Mouse (Mus musculus): ENCODE results near the gene Fau. TPM values are rescaled to one million over a fixed set of nuclear protein-coding genes. Genes with fewer than 3 reads are reported as not detected.

The Fau gene
- total RNA-seq (2015), result 1,814 and 1,841 TPM in 2 replicates
- total RNA-seq (2017), result 1,690 and 2,042 TPM in 2 replicates

DNA sequence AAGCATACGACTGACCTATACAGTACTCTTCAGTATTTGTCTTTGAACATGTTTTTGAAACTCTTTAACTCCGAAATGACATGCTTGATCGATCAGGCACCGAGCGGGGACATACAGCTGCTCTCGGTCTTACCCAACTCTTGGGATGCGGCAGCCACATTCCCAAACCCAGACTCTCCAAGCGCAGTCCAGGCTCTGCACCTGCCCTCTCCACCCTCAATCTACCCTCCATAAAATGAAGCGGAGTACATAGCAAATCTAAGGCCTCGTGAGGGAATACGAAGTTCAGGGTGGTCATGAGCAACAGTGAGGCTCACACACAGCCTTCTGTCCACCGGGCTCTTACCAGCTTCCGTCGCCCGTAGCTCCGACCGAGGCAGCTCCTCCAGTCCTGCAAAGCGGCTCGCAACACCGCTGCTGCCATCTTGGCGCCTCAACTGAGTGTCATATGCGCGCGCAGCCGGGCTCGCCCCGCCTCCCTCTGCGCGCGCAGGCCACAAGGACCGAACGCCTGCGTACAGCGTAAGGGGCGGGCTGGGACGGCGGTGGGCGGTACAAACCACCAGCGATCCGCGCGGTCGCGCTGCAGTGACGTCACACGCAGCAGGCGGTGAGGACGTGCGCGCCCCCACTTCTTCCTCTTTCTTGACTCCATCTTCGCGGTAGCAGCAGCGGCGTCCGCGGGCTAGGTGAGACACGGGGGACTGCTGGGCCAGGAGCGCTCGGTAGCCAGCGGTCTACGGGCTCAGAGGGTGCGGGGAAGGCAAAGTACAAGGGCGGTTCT, at the start of gene Fau, which contains the start of gene Mrpl49:
TSS of gene Fau (plus strand) at position 532 of the 784 bp plus-strand sequence.
TSS of gene Mrpl49 (minus strand) at position 473 of the 784 bp plus-strand sequence.
- peak; percentile 78 for ATAC-seq (replicated peaks; ENCODE audit: poor library complexity)

- no peak for ATAC-seq (replicated peaks; ENCODE audit: poor library complexity)
Measured at GRCm38 (mm10) chr19:6009137-6009536, 48.5 kb upstream of the Fau start.

DNA sequence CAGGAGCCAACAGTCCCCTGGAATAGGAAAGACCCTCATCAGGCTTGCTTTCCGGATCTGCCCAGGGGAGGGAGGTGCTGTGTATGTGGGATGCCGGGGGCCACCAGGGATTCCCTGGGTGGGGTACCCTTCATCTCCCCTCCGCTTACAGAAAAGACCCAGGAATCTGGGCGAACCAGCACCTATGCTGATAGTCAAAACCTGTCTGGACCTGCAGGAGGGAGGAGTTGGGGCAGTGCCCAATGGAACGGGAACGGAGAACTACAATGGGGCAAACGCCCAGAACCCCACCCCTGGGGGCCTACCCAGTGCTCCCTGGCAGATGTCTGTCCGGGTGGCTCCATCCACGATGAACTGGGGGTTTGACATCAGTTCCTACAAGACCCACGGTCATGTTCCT, 44.0 kb upstream of the Fau start:
- no peak for ATAC-seq (replicated peaks; ENCODE audit: poor library complexity)

GRCm38 (mm10) chr19:6014991-6015510, 42.6 kb upstream of the Fau start:
- peak; percentile 79 for ATAC-seq (replicated peaks; ENCODE audit: poor library complexity)

- ATAC-seq (replicated peaks; ENCODE audit: poor library complexity), result peak; percentile 66
Measured at GRCm38 (mm10) chr19:6015511-6016315, 41.9 kb upstream of the Fau start, which contains the start of gene Capn1. Gene Capn1 (minus strand): TSS chr19:6015897.

- ATAC-seq (replicated peaks; ENCODE audit: poor library complexity), result no peak
Measured at GRCm38 (mm10) chr19:6016532-6016931, 41.1 kb upstream of the Fau start.

- ATAC-seq (replicated peaks; ENCODE audit: poor library complexity), result peak; percentile 59
Measured at GRCm38 (mm10) chr19:6018142-6019089, 39.2 kb upstream of the Fau start.

- ATAC-seq (replicated peaks; ENCODE audit: poor library complexity), result no peak
Measured at GRCm38 (mm10) chr19:6020276-6020675, 37.4 kb upstream of the Fau start.

- no peak for ATAC-seq (replicated peaks; ENCODE audit: poor library complexity)
Measured at GRCm38 (mm10) chr19:6023059-6023458, 34.6 kb upstream of the Fau start.

- ATAC-seq (replicated peaks; ENCODE audit: poor library complexity), result no peak
Measured at GRCm38 (mm10) chr19:6023930-6024329, 33.7 kb upstream of the Fau start.

DNA sequence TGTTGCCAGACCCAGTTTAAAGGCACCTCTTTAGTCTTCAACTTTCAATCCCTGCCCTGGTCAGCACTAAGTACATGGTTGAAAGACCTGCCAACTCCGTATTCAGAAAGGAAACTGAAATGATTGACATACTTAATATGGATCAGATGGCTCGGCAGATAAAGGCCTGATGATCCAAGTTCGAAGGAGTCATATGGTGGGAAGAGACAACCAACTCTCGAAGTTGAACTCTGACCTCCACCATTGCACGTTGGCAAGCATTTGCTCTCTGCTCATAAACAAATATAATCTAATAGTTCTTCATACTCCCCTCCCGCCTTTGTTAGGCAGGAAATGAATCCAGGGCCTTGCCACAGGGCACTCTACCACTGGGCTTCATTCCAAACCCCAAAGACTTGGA, 28.7 kb upstream of the Fau start:
- no peak for ATAC-seq (replicated peaks; ENCODE audit: poor library complexity)

GRCm38 (mm10) chr19:6029426-6029825, 28.2 kb upstream of the Fau start:
- no peak for ATAC-seq (replicated peaks; ENCODE audit: poor library complexity)

DNA sequence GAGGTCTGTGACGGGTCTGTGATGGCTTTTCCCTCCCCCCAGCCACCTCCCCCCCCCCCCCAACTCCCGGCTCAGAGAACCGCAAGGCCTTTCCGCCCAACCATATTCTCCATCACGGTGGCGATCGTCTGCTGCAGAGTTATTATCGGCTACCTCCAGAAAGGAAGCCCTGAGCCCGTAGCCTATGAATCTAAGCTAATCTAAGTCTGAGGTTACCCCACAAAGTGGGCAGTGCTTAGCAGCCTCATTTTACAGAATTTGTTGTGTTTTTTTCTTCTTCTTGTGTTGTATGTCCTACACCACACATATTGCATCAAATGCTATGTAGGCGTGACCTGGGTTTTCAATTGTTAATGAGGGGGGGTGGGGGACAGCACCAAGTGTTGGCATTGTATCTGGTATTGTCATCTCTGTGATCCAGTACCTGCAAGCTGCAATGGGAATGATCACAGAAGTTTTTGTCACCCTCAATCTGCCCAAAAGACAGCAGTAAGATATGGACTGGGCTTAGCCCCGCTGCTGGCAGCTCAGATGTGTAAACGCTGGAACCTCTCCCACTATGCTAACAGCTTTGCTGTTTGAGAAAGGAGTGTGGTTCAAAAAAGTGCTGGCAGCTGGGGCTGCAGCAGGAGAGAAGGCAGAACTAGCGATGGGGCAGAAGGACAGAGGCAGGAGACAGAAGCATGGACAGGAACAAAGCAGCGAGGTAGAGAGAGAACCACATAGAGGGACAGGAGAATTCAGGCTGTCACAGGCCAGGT, 26.9 kb upstream of the Fau start:
- ATAC-seq (replicated peaks; ENCODE audit: poor library complexity), result peak; percentile 44; the same call in 1 of the 2 replicates

- ATAC-seq (replicated peaks; ENCODE audit: poor library complexity), result peak; percentile 52; the same call in 1 of the 2 replicates
Measured at GRCm38 (mm10) chr19:6035966-6036585, 21.6 kb upstream of the Fau start.

DNA sequence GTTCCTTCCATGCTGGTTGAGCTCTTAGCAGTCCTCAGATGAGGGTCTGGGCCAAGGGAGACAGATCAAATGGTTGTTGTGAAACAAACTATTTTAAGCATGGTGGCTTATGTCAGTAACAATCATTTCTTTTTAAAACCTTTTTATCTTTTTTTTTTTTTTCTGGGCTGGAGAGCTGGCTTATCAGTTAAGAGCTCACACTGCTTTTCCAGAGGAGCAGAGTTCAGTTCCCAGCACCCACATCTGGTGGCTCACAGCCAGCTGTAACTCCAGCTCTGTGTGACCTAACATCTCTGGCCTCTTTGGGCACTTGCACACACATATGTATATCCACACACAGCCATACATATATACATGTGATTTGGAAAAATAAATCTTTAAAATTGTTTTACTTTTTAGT, 19.9 kb upstream of the Fau start:
- no peak for ATAC-seq (replicated peaks; ENCODE audit: poor library complexity)

DNA sequence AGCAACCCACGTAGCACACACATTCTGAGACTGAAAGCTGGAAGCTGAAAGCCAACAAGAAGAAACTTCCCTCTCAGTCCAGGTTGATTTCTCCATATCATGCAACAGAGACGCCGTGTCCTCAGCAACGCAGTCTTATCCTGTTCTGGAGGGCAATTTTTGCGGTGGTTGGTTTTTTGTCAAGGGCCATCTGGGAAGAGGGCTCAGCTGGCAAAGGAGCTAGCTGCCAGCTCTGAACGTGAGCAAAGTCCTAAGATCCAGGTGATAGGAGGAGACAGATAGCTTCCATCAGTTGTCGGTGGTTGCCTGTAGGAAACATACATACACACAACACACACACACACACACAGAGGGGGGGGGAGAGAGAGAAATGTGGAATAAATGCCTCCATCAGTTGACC, 19.3 kb upstream of the Fau start:
- ATAC-seq (replicated peaks; ENCODE audit: poor library complexity), result no peak

DNA sequence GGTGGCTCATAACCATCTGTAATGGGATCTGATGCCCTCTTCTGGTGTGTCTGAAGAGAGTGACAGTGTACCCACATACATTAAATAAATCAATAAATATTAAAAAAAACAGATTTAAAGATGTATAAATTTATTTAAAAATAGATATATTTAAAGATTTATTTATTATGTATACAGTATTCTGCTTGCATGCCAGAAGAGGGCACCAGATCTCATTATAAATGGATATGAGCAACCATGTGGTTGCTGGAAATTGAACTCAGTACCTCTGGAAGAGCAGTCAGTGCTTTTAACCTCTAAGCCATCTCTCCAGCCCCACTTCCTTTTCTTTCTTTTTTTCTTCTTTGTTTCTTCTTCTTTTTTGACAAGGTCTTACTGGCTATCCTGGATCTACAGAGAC, 17.6 kb upstream of the Fau start:
- ATAC-seq (replicated peaks; ENCODE audit: poor library complexity), result no peak

DNA sequence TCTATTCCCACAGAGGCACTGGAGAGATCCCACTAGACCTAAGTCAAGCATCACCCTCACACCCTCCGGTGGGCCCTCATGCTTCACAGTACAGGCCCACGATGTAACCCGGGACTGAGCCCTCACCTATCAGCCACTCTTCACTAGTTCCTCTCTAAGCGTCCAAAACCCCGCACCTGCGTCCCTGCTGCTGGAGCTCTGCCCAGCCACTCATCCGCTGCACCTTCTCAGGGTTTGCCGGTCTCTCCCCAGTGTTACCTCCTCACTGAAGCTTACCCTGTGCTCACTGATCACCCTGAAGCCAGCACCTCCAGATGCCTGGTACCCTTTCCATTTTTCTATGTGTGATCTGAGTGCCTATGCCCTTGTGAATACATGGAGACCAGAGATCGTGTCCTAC, 15.4 kb upstream of the Fau start:
- ATAC-seq (replicated peaks; ENCODE audit: poor library complexity), result no peak

DNA sequence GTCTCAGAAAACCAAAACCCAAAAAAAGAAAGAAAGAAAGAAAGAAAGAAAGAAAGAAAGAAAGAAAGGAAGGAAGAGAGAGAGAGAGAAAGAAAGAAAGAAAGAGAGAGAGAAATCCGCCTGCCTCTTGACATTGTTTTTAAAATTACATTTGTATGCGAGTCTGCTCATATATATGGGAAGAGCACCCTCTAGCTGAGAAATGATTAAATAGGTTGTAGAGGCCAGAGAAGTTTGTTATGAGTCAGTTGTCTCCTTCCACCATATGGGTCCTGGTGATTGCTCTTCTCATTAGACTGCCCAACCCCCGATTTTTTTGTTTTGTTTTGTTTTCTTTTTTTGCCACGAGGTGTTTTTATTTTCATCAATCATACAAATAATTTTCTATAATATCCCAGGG, 13.5 kb upstream of the Fau start:
- peak; percentile 32; the same call in 1 of the 2 replicates for ATAC-seq (replicated peaks; ENCODE audit: poor library complexity)
